Mouse (Mus musculus) spleen, postnatal 36 days (tissue): ENCODE results near the gene Gsdme.
A peak's percentile ranks its signal among the peaks of the same experiment; 100 is the strongest.

Source experiments
- DNase-seq, 2 experiments: peaks; one replicate each; pipeline ENCODE4 v3.0.0; 2022; ENCODE audit warnings: low spot score in 2 of 2, mixed read lengths in 1 of 2

The Gsdme gene

DNA sequence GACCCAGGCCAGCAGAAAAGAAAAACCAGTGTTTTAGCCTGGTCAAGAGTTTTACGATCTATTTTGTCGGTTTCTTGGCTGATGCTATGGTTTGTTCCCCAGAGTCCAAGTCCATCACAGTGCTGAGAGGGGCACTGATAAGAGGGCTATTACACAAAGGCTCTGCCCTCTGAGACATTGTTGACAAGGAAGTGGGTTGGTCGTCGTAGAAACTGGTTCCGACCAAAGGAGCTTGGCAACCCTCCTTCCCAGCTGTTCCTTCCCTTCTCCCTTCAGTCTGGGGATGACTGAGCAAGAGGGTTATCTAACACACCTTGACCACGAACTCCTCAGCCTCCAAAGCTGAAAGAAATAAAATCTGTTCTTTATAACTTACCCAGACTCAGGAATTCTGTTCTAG is at the start of gene Gsdme:
Gsdme (minus strand) TSS at position 193 of the 400 bp plus-strand sequence.
- DNase-seq: no peak

DNA sequence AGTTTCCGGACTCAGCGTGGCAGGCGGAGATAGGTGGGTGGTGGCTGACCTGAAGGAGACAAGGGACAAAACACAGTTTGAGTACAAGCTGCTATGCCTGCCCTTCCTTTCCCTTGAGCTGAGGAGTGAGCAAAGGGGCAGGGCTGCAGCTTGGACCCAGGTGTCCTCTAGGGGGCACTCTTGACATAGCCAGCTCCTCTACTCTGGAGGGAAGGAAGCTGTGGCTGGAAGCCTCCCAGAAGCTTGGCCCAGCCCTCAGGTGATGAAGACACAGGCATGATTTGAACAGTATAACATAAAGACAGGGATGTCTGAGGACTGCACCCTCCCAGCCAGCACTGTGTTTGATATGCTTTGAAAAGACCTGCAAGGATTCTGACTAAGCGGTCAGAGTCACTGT is 49.0 kb upstream of the Gsdme start:
- DNase-seq: peak; percentile 63 to 67

DNA sequence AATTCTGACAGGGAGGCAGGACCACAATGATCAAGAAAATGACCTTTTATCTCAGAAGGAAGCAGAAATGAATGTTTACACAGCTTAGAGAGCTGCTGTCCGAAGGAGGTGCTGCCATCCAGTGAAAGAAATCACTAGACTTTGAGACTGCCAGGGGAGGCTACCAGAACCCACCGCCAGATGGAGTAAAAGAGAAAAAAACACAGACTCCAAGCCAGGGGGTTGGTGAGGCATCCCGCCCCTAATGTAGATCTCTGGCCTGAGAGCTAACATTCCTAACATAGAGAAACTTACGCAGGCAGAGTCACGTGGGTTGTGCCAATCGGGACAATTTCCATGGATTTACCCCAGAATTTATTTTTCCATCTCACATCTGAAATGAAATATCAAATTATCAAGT is 45.4 kb upstream of the Gsdme start:
- no peak for DNase-seq

DNA sequence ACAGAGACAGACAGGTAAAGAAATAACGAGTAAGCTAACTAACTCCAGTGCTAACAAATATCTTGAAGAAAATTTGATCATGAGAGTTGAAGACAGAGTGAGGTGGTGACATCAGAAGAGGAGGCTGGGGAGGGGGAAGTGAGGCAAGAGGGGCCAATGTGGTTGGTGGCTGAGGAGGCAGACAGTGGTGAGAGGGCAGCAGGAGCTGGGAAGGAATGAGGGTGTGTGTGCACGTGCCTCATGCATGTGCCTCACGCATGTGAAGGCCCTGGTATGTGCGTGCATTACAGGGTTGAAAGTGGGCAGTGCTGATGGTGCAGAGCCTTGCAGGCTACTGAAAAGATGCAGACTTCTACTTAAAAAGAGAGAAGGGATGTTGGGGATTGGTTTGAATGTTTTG is 43.0 kb upstream of the Gsdme start:
- DNase-seq: no peak

DNA sequence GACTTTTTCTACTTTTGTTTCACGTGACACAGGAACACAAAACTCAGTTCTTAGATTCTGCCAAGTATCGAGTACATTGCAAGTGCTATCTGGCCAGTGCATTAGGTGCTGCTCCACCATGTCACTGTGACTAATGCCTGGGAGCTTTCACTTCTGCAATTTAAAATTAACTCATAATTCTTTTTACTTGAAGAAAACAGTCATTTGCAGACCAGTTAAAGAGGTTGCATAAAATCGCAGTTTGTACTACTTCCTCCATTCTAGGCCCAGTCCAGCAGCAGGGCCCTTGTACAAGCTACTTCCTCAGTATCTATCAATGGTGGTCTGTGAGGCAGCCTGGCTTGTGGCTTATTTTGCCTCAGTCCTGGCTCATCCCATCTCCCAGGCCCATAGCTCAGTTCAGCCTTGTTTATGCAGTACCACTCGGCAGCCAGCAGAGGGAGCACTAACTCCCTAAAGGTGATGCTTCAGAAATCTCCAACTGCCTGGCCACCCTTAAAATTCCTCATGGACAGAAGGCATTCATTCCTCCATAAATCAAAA is 41.4 kb upstream of the Gsdme start:
- DNase-seq: peak; percentile 58 to 69

DNA sequence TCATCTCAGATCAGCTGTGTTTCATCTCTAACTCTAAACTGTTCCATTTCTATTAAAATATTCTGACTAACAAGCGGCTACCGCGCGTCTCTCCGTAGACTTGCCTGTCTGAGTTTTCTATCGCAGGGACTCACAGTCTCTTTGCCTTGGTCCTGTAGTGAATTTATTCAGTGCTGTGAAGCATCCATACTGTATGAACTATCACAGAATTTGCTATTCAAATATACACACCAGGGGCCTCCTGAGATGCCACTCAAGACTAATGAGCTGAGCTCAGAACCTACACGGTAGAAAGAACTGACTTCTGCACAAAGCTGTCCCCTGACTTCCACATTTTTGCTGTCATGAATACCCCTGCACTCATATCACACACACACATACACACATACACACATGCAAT is 37.5 kb upstream of the Gsdme start:
- DNase-seq: no peak

DNA sequence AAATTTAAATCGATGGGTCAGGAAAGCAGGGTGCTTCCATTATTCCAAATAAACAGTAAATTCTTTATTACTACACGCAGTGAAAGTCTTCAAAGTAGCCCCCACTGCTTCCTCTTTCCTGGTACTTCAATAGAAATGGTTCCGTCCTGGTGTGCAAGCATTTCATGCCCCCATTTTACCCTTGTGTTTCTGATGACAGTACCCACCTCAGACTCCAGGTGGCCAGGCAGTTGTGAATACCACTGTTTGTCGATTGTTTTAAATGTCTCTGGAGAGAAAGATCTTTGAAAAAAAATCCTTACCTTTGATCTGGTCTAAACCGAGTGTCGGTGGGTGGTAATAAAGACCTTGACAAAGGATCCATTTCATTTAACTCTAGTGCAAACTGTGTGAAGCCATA is 37.0 kb upstream of the Gsdme start:
- no peak for DNase-seq

DNA sequence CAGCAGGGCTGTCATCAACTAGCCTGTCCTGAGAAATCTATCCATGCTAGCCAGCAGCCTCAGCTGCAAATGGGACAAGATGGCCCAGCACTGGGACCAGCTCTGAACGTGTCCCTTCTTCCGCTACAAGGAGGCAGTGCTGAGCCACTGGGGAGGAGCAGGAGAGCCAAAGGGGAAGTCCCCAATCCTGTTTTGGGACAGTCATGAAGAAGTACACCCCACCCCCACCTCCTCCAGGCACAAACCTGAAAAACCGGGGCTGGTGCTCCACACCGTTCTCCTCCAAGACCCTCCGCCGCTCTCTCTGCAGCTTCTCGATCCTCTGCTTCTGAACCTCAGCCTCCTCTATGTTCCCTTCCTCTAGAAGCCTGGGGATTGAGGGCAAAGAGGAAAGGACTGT is 35.4 kb upstream of the Gsdme start:
- no peak for DNase-seq

DNA sequence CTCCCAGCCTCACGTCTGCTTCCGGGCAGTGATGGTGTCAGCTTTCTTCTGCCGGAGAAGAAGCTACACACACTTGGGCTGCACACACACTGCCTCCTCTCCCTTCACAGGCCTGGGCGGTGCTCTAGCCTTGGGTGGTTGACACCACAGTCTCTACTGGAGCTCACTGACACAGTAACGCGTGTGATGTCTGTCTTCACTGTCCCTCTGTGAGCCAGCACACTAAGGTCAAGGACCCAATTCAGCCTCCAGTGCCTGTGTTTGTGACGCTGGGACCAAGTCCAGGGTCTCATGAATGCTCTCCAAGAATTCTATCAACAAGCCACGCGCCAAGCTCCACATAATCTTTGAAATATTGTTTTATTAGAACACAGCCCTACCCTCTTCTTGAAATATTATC is 34.0 kb upstream of the Gsdme start:
- no peak for DNase-seq

DNA sequence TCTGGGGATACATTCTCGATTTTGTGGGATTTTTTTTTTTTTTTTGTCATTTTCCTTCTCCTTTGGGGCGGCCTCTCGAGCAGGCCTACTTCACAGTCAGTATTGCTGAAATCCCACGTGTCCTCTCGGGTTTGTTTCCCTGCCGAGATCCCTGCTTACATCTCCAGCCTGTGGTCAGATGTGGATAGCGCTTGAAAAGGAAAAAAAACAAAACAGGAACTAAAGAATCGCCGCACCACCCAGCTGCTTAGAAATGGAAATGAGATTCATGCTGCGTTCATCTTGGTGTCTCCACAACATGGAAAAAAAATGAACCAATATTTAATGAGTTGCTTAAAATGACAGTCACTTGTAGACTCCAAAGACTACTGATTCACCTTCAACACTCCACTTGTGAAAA is 31.5 kb upstream of the Gsdme start:
- DNase-seq: no peak

DNA sequence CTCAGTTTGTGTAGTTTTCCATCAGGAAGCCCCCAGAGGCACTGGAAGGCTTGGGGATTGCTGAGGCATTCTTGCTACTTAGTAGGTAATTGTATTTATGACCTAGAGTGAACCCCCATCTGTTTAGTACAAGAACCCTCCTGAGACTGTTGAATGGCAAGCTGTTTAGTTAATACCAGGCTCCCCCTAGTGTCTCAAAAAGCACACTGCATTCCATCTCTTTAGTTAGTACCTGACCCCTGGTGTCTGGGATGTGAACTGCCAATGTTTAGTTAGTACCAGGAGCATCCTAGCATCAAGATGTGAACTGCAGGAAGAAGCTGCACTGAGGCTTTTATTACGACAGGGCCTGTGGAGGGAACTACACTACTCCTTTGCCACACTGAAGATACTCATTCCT is 30.5 kb upstream of the Gsdme start:
- peak; percentile 66 to 83 for DNase-seq

DNA sequence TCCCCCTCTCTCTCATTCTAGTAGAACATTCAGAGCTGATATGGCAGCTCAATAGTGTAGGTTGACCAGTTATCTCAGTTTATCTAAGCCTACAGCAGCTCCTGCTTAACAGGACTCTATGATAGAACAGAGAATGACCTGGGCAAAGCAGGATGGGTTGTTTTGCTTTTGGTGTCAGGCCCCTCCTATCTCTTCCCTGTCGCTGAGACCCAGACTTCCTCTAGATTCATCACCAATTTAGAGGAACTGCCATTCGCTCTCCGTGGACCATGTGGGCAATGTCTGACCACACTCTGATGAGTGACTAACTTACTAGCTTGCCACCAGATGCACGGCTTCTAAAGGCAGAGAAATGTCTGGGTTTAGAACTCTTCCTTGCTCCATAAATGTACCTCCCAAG is 28.0 kb upstream of the Gsdme start:
- DNase-seq: no peak

DNA sequence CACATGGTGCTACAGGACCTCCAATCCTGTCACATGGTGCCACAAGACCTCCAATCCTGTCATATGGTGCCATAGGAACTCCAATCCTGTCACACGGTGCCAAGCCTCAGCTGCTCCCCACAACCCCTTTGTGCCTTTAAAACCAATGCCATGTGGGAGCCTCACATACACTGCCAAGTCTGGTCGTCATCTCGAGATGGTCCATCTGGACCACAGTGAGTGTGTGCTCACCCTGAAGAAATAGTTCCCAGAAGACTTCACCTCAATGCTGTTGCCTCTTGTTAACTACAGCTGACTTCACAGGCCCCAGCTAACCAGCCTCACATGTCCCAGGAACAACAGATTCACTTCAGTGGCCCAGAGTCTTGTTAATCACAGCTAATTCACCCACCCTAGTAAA is 23.2 kb upstream of the Gsdme start:
- DNase-seq: no peak

DNA sequence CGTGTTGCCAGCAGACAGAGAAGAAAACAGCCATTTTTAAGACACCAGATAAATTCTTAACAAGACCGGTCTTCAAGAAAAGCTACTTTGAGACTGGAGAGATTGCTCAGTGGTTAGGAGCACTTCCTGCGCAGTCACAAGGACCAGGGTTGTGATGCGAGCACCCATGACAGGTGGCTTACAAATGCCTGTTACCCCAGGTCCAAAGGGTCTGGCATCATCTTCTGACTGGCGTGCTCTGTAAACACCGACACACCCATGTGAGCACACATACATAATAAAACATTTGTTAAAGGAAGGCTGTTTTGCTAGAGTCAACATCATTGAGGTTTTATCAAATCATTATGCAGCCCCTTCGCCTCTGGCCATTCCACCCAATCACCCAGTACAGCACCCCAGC is 16.0 kb upstream of the Gsdme start:
- no peak for DNase-seq

DNA sequence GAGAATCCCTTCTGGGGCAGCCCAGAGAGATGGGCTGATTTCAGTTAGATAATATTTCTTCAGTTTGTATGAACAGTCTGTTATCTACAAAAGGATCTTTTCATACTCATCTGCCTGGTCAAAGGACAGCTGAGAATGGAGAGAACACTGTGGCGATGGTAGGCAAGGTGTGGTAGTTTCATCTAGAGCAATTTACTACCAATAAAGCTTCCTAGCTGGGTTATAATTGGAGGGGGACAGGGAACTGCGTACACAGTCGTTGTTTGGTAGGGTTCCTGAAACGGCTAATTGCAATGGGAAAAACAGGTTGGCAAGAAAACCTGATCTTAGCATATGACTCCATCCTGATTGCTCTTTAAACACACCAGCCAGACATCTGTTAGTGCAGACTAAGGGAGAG is 10.3 kb upstream of the Gsdme start:
- no peak for DNase-seq

DNA sequence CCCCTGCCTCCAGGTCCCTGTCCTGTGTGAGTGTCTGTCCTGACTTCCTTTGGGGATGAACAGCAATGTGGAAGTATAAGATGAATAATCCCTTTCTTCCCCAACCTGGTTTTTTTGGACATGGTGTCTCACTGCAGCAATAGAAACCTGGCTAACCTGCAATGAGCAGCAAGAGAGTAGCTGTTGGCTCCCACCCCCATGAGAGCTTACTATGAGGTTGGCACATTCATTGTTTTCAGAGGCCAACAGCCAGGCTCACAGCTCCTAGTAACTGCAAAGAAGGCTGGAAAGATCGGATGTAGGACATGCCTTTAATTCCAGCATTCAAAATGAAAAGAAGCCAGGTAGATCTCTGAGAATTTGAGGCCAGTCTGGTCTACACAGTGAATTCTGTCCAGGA is 9.8 kb upstream of the Gsdme start:
- no peak for DNase-seq

DNA sequence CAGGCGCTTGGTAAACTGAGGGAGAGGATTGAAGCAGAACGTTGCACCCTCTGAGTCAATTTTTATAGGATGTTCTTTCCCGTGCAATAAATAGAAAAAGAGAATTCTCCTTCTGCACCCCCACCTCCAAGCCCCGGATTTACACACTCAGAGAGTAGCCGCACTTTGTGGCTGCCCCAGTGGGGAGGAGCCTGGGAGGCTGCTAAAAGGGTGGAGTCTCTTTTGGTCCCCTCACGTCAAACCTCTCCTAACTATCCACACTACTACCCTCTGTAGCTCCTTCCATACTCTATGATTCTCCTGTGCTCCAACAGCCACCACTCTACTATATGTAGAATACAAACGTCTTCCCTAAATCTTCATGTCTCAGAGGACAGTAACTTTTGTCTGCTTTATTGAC is 1.4 kb downstream of the Gsdme start:
- no peak for DNase-seq

DNA sequence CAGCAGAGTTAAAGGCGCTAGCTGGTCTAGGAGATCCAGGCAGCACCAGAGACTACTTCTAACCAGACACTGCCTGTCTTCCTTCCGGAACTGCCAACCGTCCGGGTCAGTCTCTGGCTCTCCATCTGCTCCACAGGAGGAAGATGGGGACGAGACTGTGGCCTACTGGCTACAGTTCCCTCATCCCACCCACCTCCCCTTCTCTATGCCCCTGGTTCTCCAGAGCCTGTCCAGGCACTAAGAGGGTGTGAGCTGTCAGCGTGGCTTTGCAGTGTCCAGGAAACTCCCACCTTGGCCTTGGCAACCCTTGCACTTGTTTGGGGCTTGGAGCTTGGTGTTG is 1.8 kb downstream of the Gsdme start:
- no peak for DNase-seq

DNA sequence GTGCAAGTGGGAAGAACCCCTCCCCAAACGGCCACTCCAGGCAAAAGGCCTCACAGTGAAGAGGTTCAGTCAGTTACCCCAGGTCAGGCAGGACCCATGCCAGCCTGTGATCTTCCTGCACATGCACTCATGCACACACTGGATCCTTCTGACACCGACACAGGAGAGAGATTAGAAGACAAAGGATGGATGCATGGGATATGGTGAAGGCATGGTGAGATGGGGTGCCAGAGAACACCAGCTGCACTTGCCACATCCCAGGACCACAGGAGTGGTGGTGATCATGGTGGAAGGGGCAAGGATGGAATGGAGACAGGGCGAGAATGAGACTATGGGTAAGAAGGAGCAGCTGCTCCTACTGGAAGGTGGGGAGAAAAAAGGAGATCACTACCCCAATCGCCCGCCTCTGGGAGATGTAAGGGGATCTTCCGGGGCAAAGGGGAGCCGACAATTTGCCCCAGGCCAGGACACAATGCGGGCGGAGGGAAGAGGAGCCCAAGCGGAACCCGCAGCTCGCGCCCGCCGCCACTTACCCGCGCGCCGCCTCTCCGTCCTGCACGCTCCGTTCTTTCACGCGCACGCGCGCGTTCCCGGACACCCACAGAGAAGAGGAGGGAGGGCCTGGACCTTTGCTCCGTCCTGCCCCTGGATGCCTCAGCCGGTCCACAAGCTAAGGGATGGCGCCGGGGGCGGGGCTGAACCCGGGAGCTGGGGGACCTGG is 2.3 kb downstream of the Gsdme start:
- peak; percentile 49 to 59 for DNase-seq

DNA sequence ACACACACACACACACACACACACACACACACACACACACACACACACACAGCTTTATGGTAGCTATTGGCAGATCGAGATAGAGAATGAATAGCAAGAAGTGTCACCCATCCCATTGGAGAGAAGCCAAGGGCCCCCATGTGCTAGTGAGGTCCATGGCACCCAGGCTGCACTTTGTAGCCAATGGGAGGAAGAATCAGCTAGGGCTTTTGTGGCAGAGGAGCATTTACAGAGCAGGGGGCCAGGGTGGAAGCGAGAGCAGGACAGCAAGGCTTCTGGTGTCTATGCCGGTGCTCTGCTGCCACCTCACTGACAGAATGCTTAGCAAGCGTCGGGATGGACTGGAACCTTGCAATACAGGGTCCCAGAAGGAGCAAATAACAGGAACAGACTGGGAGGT is 8.3 kb downstream of the Gsdme start:
- DNase-seq: no peak

DNA sequence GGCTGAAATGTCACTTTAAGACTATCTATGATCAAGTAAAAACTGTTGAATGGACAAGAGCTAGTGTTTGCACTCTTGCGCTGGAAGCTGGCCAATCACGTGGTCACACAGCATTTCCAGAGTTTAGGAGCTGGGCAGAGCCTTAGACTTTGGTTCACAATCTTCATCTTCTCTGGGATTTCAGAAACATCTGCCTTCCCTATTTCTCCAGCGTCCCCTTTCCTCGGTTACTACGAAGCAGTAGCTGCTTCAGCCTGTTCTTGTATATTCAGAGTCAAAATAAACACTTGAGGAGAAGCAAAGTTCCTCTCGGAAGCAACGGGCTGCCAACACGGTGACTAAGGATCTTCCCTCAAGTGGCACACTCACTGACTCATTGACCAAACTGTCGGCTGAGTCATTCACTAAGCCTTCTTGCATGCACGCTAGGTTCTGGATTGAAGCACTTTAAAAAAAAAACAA is 8.9 kb downstream of the Gsdme start:
- peak in 1 of 2 experiments; percentile 13 for DNase-seq

DNA sequence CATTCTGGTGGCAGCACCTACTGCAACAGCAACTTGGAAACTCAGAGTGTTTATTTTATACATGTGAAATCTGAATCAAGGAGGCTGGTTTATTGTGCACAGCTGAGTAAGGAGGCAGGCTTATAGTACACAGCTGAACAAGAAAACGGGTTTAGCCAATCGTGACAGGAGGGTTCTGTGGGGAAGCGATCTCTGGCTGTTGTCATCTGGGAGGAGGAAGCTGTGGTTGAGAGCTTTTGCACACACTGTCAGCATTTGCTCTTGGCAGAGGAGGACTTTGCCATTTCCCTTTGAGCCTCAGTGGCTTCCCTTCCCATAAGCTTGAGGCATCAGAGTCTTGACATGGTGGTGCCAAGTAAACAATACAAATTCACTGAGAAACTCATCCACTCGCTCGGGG is 11.0 kb downstream of the Gsdme start:
- DNase-seq: peak; percentile 63 to 65

DNA sequence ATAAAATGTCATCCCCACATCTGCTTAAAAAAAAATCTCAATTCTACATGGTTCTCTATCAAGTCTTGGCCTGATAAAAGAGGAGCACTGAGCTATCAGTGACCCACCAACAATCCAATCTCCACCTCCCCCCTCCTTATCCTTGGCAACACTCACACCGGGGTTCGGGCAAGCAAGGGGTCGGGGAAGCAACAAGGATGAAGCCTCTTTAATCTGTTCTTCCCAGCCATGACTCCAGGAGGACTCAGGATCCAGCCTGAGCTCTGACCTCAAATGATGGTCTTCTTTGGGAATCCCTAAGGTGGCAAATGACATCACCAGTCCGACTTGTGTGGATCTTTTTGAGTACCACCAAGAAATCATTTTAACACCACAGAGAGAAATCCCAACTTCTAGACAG is 15.9 kb downstream of the Gsdme start:
- no peak for DNase-seq

DNA sequence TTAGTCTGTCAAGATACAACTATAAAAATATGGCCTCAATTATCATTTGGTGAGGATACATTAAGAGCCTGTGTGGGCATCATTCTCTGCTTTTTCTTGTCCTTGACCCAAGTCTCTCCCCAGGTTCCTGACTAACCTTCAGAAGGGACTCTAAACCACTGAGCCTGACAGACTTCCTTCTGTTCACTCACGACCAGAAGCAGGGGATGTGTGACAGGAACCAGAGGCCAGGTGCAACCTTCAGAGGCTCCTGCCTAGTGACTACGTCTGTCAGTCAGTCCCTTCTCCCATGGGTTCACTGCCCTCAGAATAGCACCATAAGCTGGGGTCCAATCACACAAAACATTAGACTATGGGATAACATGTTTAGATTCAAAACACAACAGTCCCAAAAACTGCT is 16.3 kb downstream of the Gsdme start:
- no peak for DNase-seq
